Mouse (Mus musculus) hindbrain, embryonic 14.5 days (tissue): ENCODE results near the gene Olfr313. TPM values are rescaled to one million over a fixed set of nuclear protein-coding genes. Genes with fewer than 3 reads are reported as not detected.

ENCODE experiments used
- polyA plus RNA-seq: library from polyadenylated mRNA; unstranded; fragments of >200 nt; fragmentation: Nextera tagmentation; extraction: Ambion mirVana; gene quantifications from 2 replicates; pipeline ENCODE4 v1.2.1, GENCODE M21; 2014

The Olfr313 gene
- polyA plus RNA-seq, 1 experiment from 2014 or later = not detected

Other genes starting within 250 kb of the Olfr313 start
- gene Olfr224, start 244.4 kb upstream of the Olfr313 start, polyA plus RNA-seq = not detected in 2 replicates
- not detected in 2 replicates for gene Olfr325, start 237.3 kb upstream of the Olfr313 start, polyA plus RNA-seq
- gene Olfr324, start 219.9 kb upstream of the Olfr313 start, polyA plus RNA-seq = 0.25 TPM in 1 of 2 replicates, not detected in the other
- gene 2210407C18Rik, start 198.9 kb upstream of the Olfr313 start, polyA plus RNA-seq = not detected in 2 replicates
- gene Olfr323, start 184.5 kb upstream of the Olfr313 start, polyA plus RNA-seq = not detected in 2 replicates
- gene Trim58, start 174.5 kb upstream of the Olfr313 start, polyA plus RNA-seq = 0.20 TPM in 1 of 2 replicates, not detected in the other
- gene Olfr322, start 156.2 kb upstream of the Olfr313 start, polyA plus RNA-seq = not detected in 2 replicates
- not detected in 2 replicates for gene Olfr320, start 133.9 kb upstream of the Olfr313 start, polyA plus RNA-seq
- gene Olfr319, start 115.8 kb upstream of the Olfr313 start, polyA plus RNA-seq = not detected in 2 replicates
- gene Olfr318, start 91.0 kb upstream of the Olfr313 start, polyA plus RNA-seq = not detected in 2 replicates
- gene Olfr317, start 75.8 kb upstream of the Olfr313 start, polyA plus RNA-seq = 0.09 and 0.12 TPM in 2 replicates
- gene Olfr316, start 62.3 kb upstream of the Olfr313 start, polyA plus RNA-seq = not detected in 2 replicates
- gene Olfr315, start 41.8 kb upstream of the Olfr313 start, polyA plus RNA-seq = not detected in 2 replicates
- gene Olfr314, start 32.0 kb upstream of the Olfr313 start, polyA plus RNA-seq = not detected in 2 replicates
- gene Fam183b, start 13.0 kb upstream of the Olfr313 start, polyA plus RNA-seq = 6.5 and 9.4 TPM in 2 replicates
- gene Olfr312, start 14.2 kb downstream of the Olfr313 start, polyA plus RNA-seq = not detected in 2 replicates
- gene Olfr311, start 24.3 kb downstream of the Olfr313 start, polyA plus RNA-seq = not detected in 2 replicates
- gene Gm12258, start 32.2 kb downstream of the Olfr313 start, polyA plus RNA-seq = 24.2 and 25.7 TPM in 2 replicates
- gene 2810021J22Rik, start 52.2 kb downstream of the Olfr313 start, polyA plus RNA-seq = 13.6 and 14.6 TPM in 2 replicates
- gene Zfp39, start 89.2 kb downstream of the Olfr313 start, polyA plus RNA-seq = 8.7 and 9.8 TPM in 2 replicates
- gene Btnl10, start 102.9 kb downstream of the Olfr313 start, polyA plus RNA-seq = not detected in 2 replicates
- gene Rnf187, start 123.9 kb downstream of the Olfr313 start, polyA plus RNA-seq = 682 and 743 TPM in 2 replicates
- gene Hist3h2ba, start 133.9 kb downstream of the Olfr313 start, polyA plus RNA-seq = 109 and 138 TPM in 2 replicates
- gene Hist3h2a, start 139.7 kb downstream of the Olfr313 start, polyA plus RNA-seq = 86.9 and 94.9 TPM in 2 replicates
- gene Trim17, start 139.7 kb downstream of the Olfr313 start, polyA plus RNA-seq = 0.76 and 1.1 TPM in 2 replicates
- gene Trim11, start 163.1 kb downstream of the Olfr313 start, polyA plus RNA-seq = 18.9 and 22.1 TPM in 2 replicates